Mouse (Mus musculus): ENCODE measurements around the gene Srgap3.
A peak's percentile ranks its signal among the peaks of the same experiment; 100 is the strongest.

The Srgap3 gene

GRCm38 (mm10) chr6:112946895-112947436 lies at the start of gene Srgap3:
Gene Srgap3 (minus strand): TSS chr6:112947266.
- peak; percentile 82 to 84 for DNase-seq (ENCODE audit: low spot score in 2 of 2)

DNA sequence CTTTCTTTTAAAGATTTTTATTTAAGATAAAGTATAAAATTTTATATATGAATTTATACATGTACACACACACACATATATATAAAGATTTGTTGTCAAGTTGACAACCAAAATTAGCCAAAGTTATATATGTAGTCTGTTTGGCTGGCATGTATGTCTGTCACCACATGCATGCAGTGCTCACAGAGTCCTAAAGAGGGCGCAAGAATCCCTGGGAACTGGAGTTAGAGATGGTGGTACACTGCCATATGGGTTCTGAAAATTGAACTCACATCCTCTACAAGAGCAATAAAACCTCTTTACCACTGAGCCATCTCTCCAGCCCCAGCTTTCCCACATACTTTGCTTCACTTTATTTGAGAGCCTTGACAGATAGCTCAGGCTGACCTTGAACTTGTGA lies 48.6 kb upstream of the Srgap3 start:
- no peak for DNase-seq (ENCODE audit: low spot score in 2 of 2)

DNA sequence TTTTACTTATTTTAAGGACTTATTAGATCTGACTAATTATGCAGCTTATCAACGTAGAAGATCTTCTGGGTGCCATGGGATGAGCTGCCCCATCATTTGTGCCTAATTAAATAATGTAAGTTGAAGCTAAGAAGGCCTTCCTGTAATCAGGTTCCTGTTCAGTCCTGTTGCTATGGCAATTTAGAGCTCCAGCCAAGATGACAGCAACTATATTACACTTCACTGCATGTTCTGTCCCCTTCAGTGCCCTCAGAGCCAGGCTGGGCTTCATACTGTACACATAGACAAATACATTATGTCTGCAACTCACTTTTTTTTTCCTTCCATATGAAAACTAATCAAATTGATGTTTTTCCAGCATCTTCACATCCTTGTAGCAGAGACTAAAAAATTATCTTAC lies 43.1 kb upstream of the Srgap3 start:
- no peak for DNase-seq (ENCODE audit: low spot score in 2 of 2)

DNA sequence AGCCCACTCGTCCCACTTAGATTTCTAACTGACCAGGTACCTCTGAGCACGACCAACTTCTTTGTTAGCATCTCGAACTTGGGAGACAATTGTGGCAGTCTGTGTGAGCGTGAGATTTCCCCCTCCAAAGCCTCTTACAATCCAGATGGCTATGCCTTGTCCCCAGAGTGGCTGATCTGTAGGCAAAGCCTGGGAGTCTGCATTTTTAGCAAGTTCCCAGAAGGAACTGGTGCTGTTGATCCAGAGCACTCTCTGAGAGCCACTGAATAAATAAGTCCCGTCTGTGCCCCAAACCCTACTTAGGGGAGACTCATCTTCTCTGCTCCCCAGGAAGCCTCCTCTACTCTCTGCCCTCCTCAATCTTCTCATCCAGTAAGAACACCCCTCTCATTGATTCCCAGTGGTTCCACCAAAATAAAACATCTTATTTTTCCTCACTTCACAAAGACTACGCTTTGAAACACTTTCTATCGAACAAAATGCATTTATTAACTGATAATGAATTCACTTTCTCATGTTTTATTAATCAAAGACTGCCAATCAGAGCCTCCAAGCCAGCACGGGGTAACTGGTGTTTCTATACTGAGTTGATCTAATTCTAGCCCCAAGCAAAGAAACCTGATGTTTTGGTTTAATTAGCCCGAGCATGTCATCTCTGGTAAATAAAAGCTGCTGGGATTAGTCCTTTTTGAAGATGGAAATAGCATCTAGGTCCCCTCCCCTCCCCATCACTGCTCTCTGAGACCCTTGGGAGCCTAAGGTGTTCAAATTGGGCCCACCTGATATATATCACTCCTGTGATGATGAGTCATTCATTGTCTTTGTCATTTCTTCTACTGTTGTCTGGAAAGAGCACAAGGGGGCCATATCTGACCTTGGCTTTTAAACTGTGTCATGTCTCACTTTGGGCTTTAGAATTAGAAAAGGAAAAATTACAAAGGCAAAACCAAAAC lies 38.6 kb upstream of the Srgap3 start:
- no peak for DNase-seq (ENCODE audit: low spot score in 2 of 2)

DNA sequence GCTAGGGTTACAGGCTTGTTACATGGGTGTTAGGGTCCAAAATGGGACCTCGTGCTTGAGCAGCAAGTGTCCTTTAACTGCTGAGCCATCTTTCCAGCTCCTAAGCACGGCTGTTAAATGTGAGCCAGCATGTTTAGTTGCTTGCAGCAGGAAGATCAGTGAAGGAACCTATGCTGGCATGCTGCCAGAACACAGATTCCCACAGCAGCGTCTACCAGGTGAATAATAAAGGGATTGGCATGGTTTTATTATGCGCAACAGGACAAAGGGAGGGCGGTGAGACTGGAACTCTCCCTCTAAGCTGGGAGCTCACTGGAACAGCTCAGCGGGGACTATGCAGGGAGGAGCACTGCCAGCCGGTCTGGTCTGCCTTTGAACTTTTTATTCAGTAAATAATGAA lies 35.2 kb upstream of the Srgap3 start:
- DNase-seq (ENCODE audit: low spot score in 2 of 2), result no peak

DNA sequence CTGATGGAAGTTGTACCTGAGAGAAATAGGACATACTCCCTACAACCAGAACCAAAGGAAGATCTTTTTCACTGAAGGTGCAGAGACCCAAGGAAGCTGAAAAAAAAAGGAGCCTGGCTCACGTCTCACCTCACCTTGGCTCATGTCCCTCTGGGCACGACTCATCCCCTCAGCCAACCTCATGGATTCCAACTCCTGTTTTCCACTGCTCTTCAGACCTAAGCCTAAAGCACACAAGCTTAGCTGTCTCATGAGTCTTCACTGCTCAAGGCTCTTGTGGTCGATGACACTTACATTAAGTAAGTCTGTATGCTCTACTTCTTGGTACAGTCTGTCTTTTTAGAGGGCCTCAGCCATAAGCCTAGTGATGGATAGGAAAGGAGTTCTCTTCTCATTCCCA lies 31.9 kb upstream of the Srgap3 start:
- no peak for DNase-seq (ENCODE audit: low spot score in 2 of 2)

- no peak for DNase-seq (ENCODE audit: low spot score in 2 of 2)
Measured at GRCm38 (mm10) chr6:112977246-112977645, 30.2 kb upstream of the Srgap3 start.

DNA sequence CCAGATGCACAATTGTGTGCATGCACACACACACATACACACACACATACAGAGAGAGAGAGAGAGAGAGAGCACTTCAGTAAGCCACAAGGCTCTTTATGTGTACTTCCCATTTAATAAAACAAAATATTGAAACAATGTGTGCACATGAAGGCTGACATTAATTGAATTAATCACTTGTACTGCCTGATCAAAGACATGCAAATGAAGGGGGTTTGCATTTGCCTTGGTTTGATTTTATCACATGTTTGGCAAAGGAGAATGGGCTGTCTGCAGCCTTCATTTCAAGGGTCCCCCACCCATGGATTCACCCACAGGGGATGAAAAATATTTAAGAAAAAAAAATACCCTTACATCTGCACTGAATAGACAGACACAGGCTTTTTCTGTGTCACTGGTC lies 29.5 kb upstream of the Srgap3 start:
- DNase-seq (ENCODE audit: low spot score in 2 of 2), result no peak

DNA sequence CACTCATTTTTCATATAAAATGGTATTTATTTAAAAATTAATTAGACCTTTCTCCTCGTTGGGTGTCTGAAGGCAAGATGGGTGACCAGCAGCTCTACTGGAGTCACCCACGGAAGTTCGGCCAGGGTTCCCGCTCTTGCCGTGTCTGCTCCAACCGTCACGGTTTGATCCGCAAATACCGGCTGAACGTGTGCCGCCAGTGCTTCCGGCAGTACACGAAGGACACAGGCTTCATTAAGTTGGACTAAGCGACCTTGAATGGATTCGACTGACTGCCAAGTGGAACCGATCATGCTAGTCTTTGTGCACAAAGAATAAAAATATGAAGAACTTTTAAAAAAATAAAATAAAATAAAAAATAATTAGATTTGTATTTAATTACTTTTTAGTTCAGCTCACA lies 29.1 kb upstream of the Srgap3 start:
- DNase-seq (ENCODE audit: low spot score in 2 of 2), result no peak

- no peak for DNase-seq (ENCODE audit: low spot score in 2 of 2)
Measured at GRCm38 (mm10) chr6:112973786-112974720, 27.0 kb upstream of the Srgap3 start.

DNA sequence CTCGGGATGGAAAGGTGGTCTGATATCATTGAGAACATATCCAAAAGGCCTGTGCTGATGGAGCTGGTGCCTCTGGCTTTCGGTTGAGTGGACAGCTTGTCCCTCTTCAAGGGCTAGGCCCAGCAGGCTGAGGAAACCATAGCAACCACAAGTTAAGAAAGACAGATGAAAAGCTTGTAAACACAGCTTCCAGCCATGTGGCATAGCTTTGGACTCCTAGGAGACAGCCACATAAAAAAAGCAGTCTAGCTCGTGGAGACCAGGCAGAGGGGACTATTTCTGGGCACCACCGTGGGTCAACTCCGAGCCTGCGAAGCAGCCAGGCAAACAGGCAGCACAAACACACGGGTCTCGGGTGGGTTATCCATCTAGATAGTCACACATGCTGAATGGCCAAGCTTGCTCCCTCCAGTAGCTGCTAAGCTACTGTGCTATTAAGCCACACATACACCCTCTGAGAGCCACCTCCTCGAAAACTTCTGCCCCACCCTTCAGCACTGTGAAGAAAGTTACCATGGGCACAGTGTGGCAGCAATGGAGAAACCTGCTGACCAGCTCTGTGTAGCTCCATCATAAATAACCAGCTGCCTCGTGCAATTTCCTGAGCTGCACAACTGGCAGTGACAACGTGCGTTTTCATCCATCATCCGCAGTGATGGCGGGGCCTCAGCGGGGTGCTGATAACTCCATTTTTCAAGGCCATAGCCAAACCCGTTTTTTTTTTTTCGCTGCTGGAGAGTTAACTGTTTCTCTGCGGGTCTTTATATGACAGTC lies 26.0 kb upstream of the Srgap3 start:
- DNase-seq (ENCODE audit: low spot score in 2 of 2), result peak; percentile 45 to 66

- DNase-seq (ENCODE audit: low spot score in 2 of 2), result no peak
Measured at GRCm38 (mm10) chr6:112972127-112972526, 25.1 kb upstream of the Srgap3 start.

DNA sequence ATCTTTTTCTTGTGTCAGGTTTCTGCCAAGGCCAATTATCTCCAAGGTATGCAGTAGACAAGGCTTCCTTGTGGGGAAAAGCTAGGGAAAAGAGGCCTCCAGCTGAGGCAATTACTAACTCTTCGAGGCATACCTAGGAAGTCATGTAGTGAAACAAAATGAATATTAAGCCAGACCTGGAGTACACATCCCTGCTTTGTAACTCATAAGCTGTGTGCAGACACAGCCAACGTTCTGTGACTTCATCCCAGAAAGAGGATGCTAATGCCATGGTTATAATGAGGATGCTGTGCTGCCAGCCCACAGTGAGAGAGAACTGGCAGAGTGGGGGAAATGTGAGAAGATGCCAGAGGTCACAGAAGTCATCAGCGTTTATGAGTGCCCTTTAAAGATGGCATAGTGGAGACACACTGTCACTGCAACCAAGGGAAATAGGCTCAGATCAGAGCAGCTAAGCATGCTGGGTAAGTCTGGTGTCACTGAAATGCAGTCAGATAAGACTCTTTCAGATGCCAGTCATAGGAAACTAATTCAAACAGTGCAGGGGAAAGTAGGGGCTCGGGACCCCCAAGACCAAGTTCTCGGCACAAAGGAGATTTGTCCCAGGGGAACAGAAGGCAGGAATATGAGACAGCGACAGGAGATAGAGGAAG lies 24.2 kb upstream of the Srgap3 start:
- no peak for DNase-seq (ENCODE audit: low spot score in 2 of 2)

- no peak for DNase-seq (ENCODE audit: low spot score in 2 of 2)
Measured at GRCm38 (mm10) chr6:112967359-112967758, 20.3 kb upstream of the Srgap3 start.

DNA sequence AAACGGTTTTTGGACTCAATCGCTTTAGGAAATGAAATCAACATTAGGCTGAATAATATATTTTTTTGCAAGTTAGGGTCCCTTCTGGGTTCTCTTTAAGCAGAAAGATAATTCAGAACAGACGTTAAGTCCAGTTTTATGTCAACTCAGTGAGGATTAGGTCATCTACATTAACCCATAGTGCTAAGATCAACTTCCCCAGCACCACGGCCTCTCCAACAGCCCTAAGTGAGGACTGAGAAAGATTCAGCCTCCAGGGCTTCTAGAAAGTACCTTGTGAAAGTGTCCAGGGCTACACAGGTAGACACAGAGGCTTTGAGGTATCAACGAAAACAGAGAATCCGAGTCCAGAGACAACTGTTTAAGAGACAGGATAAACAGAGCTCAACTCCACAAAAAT lies 11.3 kb upstream of the Srgap3 start:
- DNase-seq (ENCODE audit: low spot score in 2 of 2), result no peak

- DNase-seq (ENCODE audit: low spot score in 2 of 2), result no peak
Measured at GRCm38 (mm10) chr6:112957583-112958280, 10.7 kb upstream of the Srgap3 start.

GRCm38 (mm10) chr6:112955773-112956172 lies 8.7 kb upstream of the Srgap3 start:
- no peak for DNase-seq (ENCODE audit: low spot score in 2 of 2)

DNA sequence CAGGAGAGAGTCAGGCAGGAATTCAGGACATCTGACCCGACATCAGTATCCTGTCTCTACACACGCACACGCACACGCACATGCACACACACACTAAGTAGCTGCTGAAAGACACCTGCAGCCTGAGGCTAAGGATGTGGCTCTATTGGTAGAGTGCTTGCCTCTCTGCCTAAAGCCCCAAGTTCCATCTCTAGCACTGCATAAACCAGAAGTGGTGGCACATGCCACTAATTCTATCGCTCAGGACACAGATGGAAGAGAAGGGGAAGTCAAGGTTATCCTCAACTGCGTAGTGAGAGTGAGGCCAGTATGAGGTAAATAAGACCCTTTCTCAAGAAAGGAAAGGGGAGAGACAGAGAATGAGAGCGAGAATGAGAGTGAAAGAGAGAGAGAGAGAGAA lies 6.8 kb upstream of the Srgap3 start:
- DNase-seq (ENCODE audit: low spot score in 2 of 2), result no peak

GRCm38 (mm10) chr6:112951254-112951653 lies 4.2 kb upstream of the Srgap3 start:
- no peak for DNase-seq (ENCODE audit: low spot score in 2 of 2)

Measured in frontal cortex, postnatal 10 days (tissue).